Mouse (Mus musculus): ENCODE results near the gene Gm12216.
"Not testable (repeated sequence)": the region's sequence is repeated elsewhere in the genome, so short reads cannot be mapped to it uniquely, and the experiment has no call there.

- TF ChIP-seq CHD2 (IDR thresholded peaks at IDR 0.05; ENCODE audit: low read depth, low read length); HCFC1 (IDR thresholded peaks at IDR 0.05; ENCODE audit: borderline replicate concordance, insufficient read depth, low read length); ZC3H11A (IDR thresholded peaks at IDR 0.05; ENCODE audit: borderline replicate concordance, low read depth, low read length); ZNF384 (IDR thresholded peaks at IDR 0.05; ENCODE audit: low read depth, low read length): not testable (repeated sequence)
These were observed 9.3 kb upstream of the Gm12216 start for GRCm38 (mm10) chr11:53868323-53868722.

Measured in ES-E14 (cell line).